Mouse (Mus musculus) layer of hippocampus, postnatal 25 days (tissue): ENCODE data around the gene Dnajc21. TPM values are rescaled to one million over a fixed set of nuclear protein-coding genes. Genes with fewer than 3 reads are reported as not detected.
A peak's percentile ranks its signal among the peaks of the same experiment; 100 is the strongest.
"Not testable (repeated sequence)": the region's sequence is repeated elsewhere in the genome, so short reads cannot be mapped to it uniquely, and the experiment has no call there.

Experiments
- DNase-seq, 2 experiments: peaks; one replicate each; pipeline ENCODE4 v3.0.0; 2022; ENCODE audit warnings: mixed read lengths in 2 of 2, low spot score in 1 of 2; ENCODE audit errors: extremely low spot score in 1 of 2
- total RNA-seq, 2 experiments: library from RNA; stranded (reverse); gene quantifications; 2 replicates each; pipeline ENCODE4 v1.2.3; 2021

The Dnajc21 gene
- 10 to 100 TPM; 21.1 to 23.8 TPM for total RNA-seq

GRCm38 (mm10) chr15:10470151-10470831 is at the start of gene Dnajc21:
Gene Dnajc21, minus strand, starts transcription at chr15:10470516.
- peak; percentile 68 to 78 for DNase-seq

DNA sequence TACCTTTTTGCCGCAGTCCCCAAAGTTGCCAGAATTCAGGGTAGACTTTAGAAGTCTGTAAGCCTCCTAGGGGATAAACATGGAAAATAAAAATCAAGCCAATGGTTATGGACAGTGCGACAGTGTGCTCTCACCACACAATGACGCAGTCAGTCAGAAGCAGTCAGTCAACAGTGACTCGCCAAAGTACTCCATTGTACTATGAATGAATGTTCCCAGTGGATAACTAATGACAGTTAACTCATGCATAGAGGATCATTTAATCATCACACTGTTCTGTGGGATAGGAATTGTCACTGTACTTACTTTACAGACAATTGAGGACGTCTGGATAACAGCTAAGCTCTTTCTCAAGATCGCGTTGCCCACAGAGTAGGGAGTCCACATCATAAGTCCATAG is 44.9 kb upstream of the Dnajc21 start:
- no peak for DNase-seq

DNA sequence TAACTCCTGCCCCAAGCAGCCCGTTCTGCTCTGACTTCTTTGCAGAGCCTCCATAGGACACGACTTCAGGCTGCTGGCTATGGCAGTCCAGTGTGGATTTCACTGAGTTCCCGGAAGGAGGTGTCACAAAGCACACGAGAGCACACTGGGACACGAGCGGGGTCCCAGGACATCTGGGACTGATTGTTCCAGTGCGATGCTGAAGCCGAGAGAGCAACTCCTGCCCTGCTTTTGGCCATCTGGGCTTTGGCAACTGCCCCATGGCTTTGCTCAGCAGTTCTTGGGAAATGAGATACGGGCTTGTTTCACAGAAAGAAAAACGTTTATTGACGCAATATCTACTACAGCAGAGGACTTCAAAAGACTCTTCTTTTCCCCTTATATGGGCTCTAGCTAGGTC is 35.8 kb upstream of the Dnajc21 start:
- no peak for DNase-seq

DNA sequence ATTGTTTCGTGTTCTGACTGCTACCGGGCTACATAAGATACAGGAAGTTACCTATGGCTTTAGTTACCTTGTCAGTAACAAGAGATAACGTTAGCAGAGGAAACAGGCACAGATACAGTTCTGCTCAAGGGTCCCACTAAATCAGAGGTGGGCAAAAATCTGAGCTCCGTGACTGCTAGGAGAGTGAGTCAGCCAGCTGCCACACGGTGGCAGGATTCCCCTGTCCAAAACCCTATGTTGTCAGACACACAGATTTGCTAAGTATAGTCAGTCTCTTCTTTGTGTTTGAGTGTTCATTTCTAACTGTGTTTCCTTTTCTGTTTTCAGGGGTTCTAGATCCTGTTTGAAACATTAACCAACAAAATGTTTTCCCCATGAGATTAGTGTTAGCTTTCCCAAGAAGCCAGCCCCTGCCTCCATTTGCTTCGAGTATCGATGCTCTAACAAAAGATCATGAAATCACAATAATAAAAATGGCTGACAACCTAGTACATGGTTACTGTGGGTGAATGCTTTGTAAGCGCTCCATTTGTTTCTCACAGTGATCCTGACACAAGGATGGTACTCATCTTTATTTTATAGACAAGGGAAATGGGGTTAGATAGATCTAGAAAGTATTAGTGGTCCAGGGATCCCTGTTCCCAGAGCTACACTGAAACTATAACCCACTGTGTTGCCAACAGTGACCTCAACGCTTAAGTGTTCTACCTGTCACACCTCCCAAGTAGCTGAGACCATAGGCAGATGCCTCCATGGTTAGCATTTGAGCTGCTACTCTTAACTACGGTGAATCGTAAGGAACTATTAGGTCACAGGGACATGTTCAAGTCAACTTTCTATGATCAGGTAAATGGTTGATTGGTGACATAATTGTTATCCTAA is 30.8 kb upstream of the Dnajc21 start:
- peak; percentile 44 to 64 for DNase-seq

GRCm38 (mm10) chr15:10500035-10500434 is 29.7 kb upstream of the Dnajc21 start:
- no peak for DNase-seq

DNA sequence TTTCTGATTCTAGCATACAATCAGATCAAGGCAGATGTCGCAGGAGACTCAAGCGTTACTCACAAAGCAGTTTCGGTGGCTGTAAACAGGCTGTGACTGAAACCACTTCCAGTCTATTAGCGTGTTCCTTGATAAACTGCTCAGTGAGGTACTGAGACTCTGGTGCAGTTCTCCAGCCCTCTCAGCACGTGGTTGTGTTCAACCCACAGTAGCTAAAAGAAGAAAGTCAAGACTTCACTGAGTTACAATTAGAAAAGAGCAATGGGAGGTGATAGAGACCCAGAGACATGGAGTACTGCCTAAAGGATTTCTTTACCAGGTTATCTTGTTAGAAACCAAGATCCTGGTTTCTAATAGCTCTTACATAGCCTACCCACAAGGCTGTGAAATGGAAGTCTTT is 29.3 kb upstream of the Dnajc21 start:
- no peak for DNase-seq

GRCm38 (mm10) chr15:10496696-10497095 is 26.4 kb upstream of the Dnajc21 start:
- DNase-seq: not testable (repeated sequence)

DNA sequence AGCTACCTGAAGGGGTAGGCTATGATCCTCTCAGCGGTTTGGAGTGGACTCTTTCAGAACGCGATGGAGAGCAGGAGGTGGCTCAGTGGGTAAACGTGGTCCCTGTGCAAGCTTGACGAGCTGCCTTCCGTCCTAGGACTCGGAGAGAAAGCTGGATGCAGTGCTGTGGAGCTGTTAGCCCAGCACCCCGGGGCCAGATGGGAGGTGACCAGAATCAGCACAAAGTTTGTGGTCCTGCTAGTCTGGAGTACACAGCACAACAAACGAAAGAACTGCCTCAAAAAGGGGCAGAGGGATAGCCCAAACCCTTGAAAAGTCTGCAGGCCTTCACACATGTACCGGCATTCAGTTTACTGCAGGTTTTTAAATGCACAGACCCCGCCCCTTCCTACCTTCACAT is 25.6 kb upstream of the Dnajc21 start:
- no peak for DNase-seq

GRCm38 (mm10) chr15:10490101-10490500 is 19.8 kb upstream of the Dnajc21 start:
- no peak for DNase-seq

DNA sequence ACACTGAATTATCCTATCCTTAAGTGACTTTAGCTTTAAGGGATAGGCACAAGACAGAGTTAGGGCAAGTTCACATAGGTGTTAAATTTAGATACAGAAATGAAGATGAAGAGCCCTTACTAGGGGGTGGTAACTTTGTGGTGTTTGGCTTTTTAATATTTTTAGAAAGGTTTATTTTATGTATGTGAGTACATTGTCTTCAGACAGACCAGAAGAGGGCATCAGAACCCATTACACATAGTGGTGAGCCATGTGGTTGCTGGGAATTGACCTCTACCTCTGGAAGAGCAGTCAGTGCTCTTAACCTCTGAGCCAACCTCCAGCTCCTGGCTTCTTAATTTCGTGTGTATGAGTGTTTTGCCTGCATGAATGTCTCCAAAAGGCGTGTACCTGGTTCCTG is 16.9 kb upstream of the Dnajc21 start:
- no peak for DNase-seq

DNA sequence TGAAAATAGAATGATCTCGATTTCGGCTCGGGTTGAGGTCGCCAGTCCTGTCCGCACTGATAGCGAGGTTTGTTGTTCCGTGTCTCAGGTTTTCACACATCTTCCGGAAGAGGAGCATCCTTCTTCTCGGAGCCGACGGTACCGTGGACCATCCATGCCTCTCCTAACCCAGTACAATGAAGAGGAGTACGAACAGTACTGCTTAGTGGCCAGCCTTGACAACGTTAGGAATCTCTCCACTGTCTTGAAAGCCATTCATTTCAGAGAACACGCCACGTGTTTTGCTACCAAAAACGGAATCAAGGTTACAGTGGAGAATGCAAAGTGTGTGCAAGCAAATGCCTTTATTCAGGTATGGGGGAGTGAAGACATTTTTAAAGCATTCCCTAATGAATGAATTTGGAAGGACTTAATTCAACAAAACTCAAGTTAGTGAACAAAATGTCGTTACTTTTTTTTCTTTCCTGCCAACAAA is 16.1 kb upstream of the Dnajc21 start:
- DNase-seq: no peak

GRCm38 (mm10) chr15:10485484-10486364 is 15.4 kb upstream of the Dnajc21 start, which contains the start of the genes Brix1 and Rad1:
Gene Brix1, minus strand, starts transcription at chr15:10485947.
Gene Rad1, plus strand, starts transcription at chr15:10486018.
- peak; percentile 80 to 92 for DNase-seq

GRCm38 (mm10) chr15:10470941-10471340 is 625 bp upstream of the Dnajc21 start:
- no peak for DNase-seq

DNA sequence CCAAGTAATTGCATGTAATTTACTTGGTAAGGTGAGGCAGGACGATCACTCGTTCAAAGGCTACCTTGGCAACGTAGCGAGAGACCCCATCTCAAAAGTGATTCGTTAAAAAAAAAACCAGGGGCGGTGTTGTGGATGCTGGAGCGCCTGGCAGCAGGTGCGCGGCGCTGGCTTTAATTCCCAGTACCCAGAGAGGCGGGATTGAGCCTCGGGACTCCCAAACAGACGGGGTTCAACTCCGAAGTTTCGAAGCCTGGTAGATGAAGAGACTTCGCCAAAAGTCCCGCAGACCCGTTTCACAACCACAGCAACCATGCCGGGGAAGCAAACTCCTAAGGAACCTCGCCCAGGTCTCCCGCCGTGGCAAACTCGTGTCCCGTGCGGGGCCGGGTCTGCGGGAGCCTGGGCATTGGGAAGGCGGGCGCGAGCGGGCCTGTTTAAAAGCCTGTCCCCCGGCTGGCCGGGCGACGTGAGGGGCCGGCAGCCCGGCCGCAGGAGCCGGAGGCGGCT is 620 bp downstream of the Dnajc21 start:
- DNase-seq: peak in 1 of 2 experiments; percentile 16

- no peak for DNase-seq
Observed at GRCm38 (mm10) chr15:10468761-10469160, 1.6 kb downstream of the Dnajc21 start.

- no peak for DNase-seq
Observed at GRCm38 (mm10) chr15:10464678-10465077, 5.6 kb downstream of the Dnajc21 start.

GRCm38 (mm10) chr15:10463555-10463954 is 6.8 kb downstream of the Dnajc21 start:
- DNase-seq: no peak

GRCm38 (mm10) chr15:10460986-10461385 is 9.3 kb downstream of the Dnajc21 start:
- no peak for DNase-seq

DNA sequence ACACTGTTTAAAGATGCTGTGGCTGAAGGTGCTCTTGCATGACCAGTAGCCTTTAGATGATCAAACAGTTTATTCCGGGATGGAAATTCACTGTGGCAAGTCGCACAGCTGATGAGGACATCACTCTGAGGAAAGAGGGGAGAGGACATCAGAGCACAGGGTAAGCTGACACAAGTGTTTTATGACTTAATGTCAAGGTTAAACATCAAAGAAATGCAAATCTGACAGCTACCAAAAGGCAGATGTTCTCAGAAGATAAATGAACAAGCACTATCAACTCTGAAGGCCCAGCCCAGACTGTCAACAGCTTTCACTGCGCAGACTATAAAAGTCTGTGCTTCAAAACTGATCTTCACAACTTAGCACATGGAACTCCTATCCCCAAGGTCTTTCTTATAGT is 23.2 kb downstream of the Dnajc21 start:
- DNase-seq: no peak

DNA sequence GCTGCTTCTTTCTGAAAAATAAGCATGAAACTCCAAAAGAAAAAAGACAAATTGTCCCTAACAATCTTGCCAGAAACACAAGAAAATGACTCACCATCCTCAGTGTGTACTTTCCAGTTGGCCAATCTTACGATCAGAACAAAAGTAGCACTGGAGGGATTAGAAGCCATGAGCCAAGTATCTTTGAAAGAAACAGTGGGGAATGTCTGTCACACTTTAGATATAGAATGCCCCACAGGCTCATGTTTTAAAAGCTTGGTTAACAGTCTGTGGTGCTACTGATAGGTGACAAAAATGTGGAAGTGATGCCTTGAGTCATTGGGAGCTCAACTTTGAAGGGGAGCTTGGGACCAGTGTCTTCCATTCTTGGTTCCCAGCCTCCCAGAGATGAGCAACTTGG is 28.0 kb downstream of the Dnajc21 start:
- no peak for DNase-seq
